Mouse (Mus musculus) CH12.LX (cell line): ENCODE measurements at regions not wholly inside any gene's neighbourhood (a gene's known extent, or its start where the extent isn't known, plus 50 kb on each side); places are given as distances from the start of the nearest gene placed in this dataset.

Experiments used
- DNase-seq: peaks from one replicate; pipeline ENCODE4 v3.0.0-alpha.2; 2013; ENCODE audit errors: extremely low read depth
- H3K27ac ChIP-seq: 2 replicates; pipeline ENCODE4 v1.5.1; 2012; ENCODE audit warnings: low read depth, mild to moderate bottlenecking, control low read depth, moderate library complexity; ENCODE audit not compliant: insufficient read depth
- H3K27me3 ChIP-seq: replicated peaks from 2 replicates; pipeline ENCODE3; 2012; ENCODE audit warnings: inconsistent platforms
- H3K36me3 ChIP-seq, 2 experiments: replicated peaks in 1 of 2; 2 replicates each; pipeline versions ENCODE3 to v1.6.1; 2012; ENCODE audit warnings: inconsistent platforms in 1 of 2, low read length in 1 of 2, mild to moderate bottlenecking in 1 of 2, mixed read lengths in 1 of 2, moderate library complexity in 1 of 2; ENCODE audit not compliant: control insufficient read depth in 1 of 2, insufficient read depth in 1 of 2
- H3K4me1 ChIP-seq, 2 experiments: 2 replicates each; pipeline ENCODE4 v1.6.1; 2012; ENCODE audit warnings: inconsistent platforms in 1 of 2, moderate library complexity in 1 of 2; ENCODE audit not compliant: insufficient read depth in 2 of 2, control insufficient read depth in 1 of 2
- H3K4me2 ChIP-seq: 2 replicates; pipeline ENCODE4 v1.6.1; 2012; ENCODE audit warnings: low read depth, mild to moderate bottlenecking, control low read depth; ENCODE audit not compliant: poor library complexity, insufficient read depth, severe bottlenecking
- H3K4me3 ChIP-seq, 3 experiments: fragments of 150-350 bp in 1 of 3; sonication (generic) in 1 of 3; replicated peaks in 1 of 3; 2 replicates each; pipeline versions ENCODE3 to v1.5.1; 2011 to 2012; ENCODE audit warnings: low read depth in 2 of 3, low read length in 2 of 3, mild to moderate bottlenecking in 2 of 3, moderate library complexity in 2 of 3, control low read depth in 1 of 3, improper control_type of control experiment in 1 of 3, inconsistent platforms in 1 of 3, mixed read lengths in 1 of 3; ENCODE audit not compliant: poor library complexity in 1 of 3
- H3K79me2 ChIP-seq: replicated peaks from 2 replicates; pipeline ENCODE4 v1.6.1; 2012; ENCODE audit warnings: mild to moderate bottlenecking, moderate library complexity; ENCODE audit not compliant: control insufficient read depth, poor library complexity, insufficient read depth, severe bottlenecking; ENCODE audit errors: extremely low read depth
- H3K9ac ChIP-seq: 2 replicates; pipeline ENCODE4 v1.6.1; 2012; ENCODE audit warnings: low read depth, mild to moderate bottlenecking, control low read depth, moderate library complexity; ENCODE audit not compliant: insufficient read depth
- H3K9me3 ChIP-seq: replicated peaks from 2 replicates; pipeline ENCODE3; 2012; ENCODE audit warnings: low read length, inconsistent platforms, mixed read lengths
- CHD1 ChIP-seq: IDR thresholded peaks from 2 replicates; pipeline ENCODE4 v1.6.1; 2012; ENCODE audit warnings: low read depth, low read length, improper control_type of control experiment, inconsistent platforms
- CTCF ChIP-seq, 2 experiments: IDR thresholded peaks in 1 of 2; conservative IDR thresholded peaks in 1 of 2; 2 replicates each; pipeline ENCODE4 v1.5.1; 2011 to 2012; ENCODE audit warnings: low read depth in 2 of 2, low read length in 2 of 2, improper control_type of control experiment in 1 of 2, inconsistent platforms in 1 of 2, mild to moderate bottlenecking in 1 of 2, moderate library complexity in 1 of 2
- ELF1 ChIP-seq: IDR thresholded peaks from 2 replicates; pipeline ENCODE4 v1.6.1; 2014; ENCODE audit warnings: low read depth, mild to moderate bottlenecking, inconsistent platforms, low read length, improper control_type of control experiment
- EP300 ChIP-seq: IDR thresholded peaks from 2 replicates; pipeline ENCODE4 v1.6.1; 2011; ENCODE audit warnings: low read length, improper control_type of control experiment
- ETS1 ChIP-seq: conservative IDR thresholded peaks from 2 replicates; pipeline ENCODE4 v1.6.1; 2012; ENCODE audit warnings: low read depth, mild to moderate bottlenecking, inconsistent platforms, low read length, improper control_type of control experiment, moderate library complexity
- GABPA ChIP-seq: IDR thresholded peaks from 2 replicates; pipeline ENCODE4 v1.6.1; 2012; ENCODE audit warnings: low read depth, low read length, improper control_type of control experiment, inconsistent platforms; ENCODE audit not compliant: insufficient replicate concordance
- JUN ChIP-seq: IDR thresholded peaks from 2 replicates; pipeline ENCODE4 v1.6.1; 2011; ENCODE audit warnings: low read depth, mild to moderate bottlenecking, low read length, improper control_type of control experiment, moderate library complexity; ENCODE audit not compliant: insufficient read depth
- JUND ChIP-seq: conservative IDR thresholded peaks from 2 replicates; pipeline ENCODE4 v1.6.1; 2011; ENCODE audit warnings: low read depth, low read length, improper control_type of control experiment
- MAX ChIP-seq: IDR thresholded peaks from 2 replicates; pipeline ENCODE4 v1.6.1; 2011; ENCODE audit warnings: low read length, improper control_type of control experiment
- MEF2A ChIP-seq: IDR thresholded peaks from 2 replicates; pipeline ENCODE4 v1.6.1; 2014; ENCODE audit warnings: low read depth, mild to moderate bottlenecking, inconsistent platforms, low read length, improper control_type of control experiment, borderline replicate concordance
- NELFE ChIP-seq: IDR thresholded peaks from 2 replicates; pipeline ENCODE4 v1.6.1; 2011; ENCODE audit warnings: low read depth, low read length, improper control_type of control experiment
- POLR2A ChIP-seq: IDR thresholded peaks from 2 replicates; pipeline ENCODE4 v1.6.1; 2011; ENCODE audit warnings: low read depth, mild to moderate bottlenecking, improper control_type of control experiment, low read length
- POLR2AphosphoS2 ChIP-seq: IDR thresholded peaks from 2 replicates; pipeline ENCODE4 v1.6.1; 2011; ENCODE audit warnings: low read depth, low read length, improper control_type of control experiment
- RAD21 ChIP-seq: IDR thresholded peaks from 2 replicates; pipeline ENCODE4 v1.6.1; 2011; ENCODE audit warnings: low read depth, mild to moderate bottlenecking, low read length, improper control_type of control experiment, moderate library complexity
- SIN3A ChIP-seq: IDR thresholded peaks from 2 replicates; pipeline ENCODE4 v1.6.1; 2012; ENCODE audit warnings: low read length, improper control_type of control experiment, inconsistent platforms
- TCF12 ChIP-seq: IDR thresholded peaks from 2 replicates; pipeline ENCODE4 v1.6.1; 2014; ENCODE audit warnings: low read depth, mild to moderate bottlenecking, inconsistent platforms, low read length, improper control_type of control experiment
- UBTF ChIP-seq: IDR thresholded peaks from 2 replicates; pipeline ENCODE4 v1.6.1; 2012; ENCODE audit warnings: low read depth, mild to moderate bottlenecking, inconsistent platforms, low read length, improper control_type of control experiment, moderate library complexity
- ZKSCAN1 ChIP-seq: IDR thresholded peaks from 2 replicates; pipeline ENCODE4 v1.6.1; 2012; ENCODE audit warnings: low read depth, inconsistent platforms, low read length, improper control_type of control experiment, borderline replicate concordance
- ZMIZ1 ChIP-seq: IDR thresholded peaks from 2 replicates; pipeline ENCODE4 v1.6.1; 2012; ENCODE audit warnings: low read depth, mild to moderate bottlenecking, inconsistent platforms, low read length, improper control_type of control experiment
- dilution Hi-C: fragments of 300-500 bp; cut with MboI; formaldehyde crosslinking; loops from 2 replicates; pipeline ENCODE4 v1.14.3; 2020; ENCODE audit warnings: low sequenced_read_pairs; ENCODE audit not compliant: extremely low pct_unique_long_range_greater_than_20kb, extremely low pct_ligation_motif_present
- in situ Hi-C: fragments of 300-500 bp; cut with MboI; formaldehyde crosslinking; loops from 3 replicates; pipeline ENCODE4 v1.14.3; 2019; ENCODE audit warnings: low sequenced_read_pairs, low pct_ligation_motif_present, low pct_unique_long_range_greater_than_20kb, mixed read lengths

- H3K4me2 ChIP-seq, result no peak overlapping the region
- in situ Hi-C loops, result no loop called here
- no peak for DNase-seq
Observed at GRCm38 (mm10) chr11:89186911-89187621, 113.4 kb downstream of the Gm525 start.

DNA sequence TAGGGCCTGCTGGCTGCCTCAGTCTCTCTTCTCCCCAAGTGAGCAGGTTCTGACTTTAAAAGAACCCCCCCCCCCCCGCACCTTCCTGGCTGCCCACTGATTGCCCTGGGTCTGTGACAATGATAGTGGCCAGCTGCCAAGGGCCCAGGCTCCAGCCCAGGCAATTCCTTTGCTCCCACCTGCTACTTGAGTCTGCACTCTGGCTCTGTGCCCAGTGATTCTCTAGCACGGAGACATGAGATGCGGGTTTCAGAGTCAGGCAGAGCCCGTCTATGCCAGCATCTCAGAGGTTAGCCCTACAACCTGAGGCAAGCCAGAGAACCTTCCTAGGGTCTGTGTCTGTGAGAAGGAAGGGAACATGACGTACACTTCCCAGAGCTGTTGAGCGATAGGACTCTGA lies 112.2 kb downstream of the Gm525 start:
- Histone ChIP-seq H3K9me3 (no peaks in the 10 kb centered on the region), H3K4me1 (peaks cover 0 to 6% of the 10 kb centered on the region in 2 experiments; a peak in 2 of 4 replicates), H3K27me3 (no peaks in the 10 kb centered on the region), H3K9ac (no peak overlapping the region), H3K4me2 (no peak overlapping the region), H3K36me3 (no peaks in the 10 kb centered on the region), H3K27ac (no peak overlapping the region), H3K4me3 (no peak overlapping the region), H3K79me2 (no peaks in the 10 kb centered on the region)
- TF ChIP-seq MAX (no peak), MEF2A (no peak), UBTF (no peak), POLR2A (no peak), ELF1 (no peak), POLR2AphosphoS2 (no peak), SIN3A (no peak)
- dilution Hi-C loops (no loop called here), in situ Hi-C loops (no loop called here)
- no peak for DNase-seq

More at GRCm38 (mm10) chr11:89186911-89187621, 113.4 kb downstream of the Gm525 start:
- no peak overlapping the region for H3K9ac ChIP-seq
- TF ChIP-seq NELFE (no peak), CTCF (conservative IDR thresholded peaks at IDR 0.05 in 1 of 2, IDR thresholded peaks at IDR 0.05 in 1 of 2; ENCODE audit: low read depth in 2 of 2, low read length in 2 of 2) (no peak), ELF1 (no peak), ZKSCAN1 (no peak)
- peaks cover 0 to 6% of the 10 kb centered on the region in 2 experiments; a peak in 2 of 4 replicates for H3K4me1 ChIP-seq
- H3K36me3 ChIP-seq, result no peaks in the 10 kb centered on the region
- dilution Hi-C loops, result no loop called here
- H3K4me3 ChIP-seq, result no peak overlapping the region
- H3K9me3 ChIP-seq, result no peaks in the 10 kb centered on the region
- no peaks in the 10 kb centered on the region for H3K79me2 ChIP-seq
- no peaks in the 10 kb centered on the region for H3K27me3 ChIP-seq
- no peak overlapping the region for H3K27ac ChIP-seq

DNA sequence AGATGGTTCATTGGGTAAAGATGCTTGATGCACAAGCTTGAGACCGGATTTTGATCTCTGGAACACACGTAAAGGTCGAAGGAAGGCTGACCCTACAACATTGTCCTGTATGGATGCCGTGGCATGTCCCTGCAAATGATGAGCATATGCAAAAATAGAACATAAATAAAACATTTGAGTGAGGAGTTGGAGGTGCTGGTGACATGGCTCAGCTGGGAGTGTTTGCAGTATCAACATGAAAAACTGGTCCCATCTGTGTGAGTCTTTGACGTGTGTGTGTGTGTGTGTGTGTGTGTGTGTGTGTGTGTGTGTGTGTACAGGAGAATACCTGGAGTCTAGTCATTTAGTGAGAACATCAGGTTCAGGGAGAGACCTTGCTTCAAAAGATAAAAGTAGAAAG lies 107.8 kb downstream of the Gm525 start:
- H3K27me3 ChIP-seq, result no peaks in the 10 kb centered on the region
- in situ Hi-C loops (no loop called here), dilution Hi-C loops (no loop called here)
- TF ChIP-seq EP300 (no peak), NELFE (no peak), RAD21 (no peak), CHD1 (no peak), GABPA (no peak), TCF12 (no peak), SIN3A (no peak), ETS1 (no peak), JUN (no peak), JUND (no peak), ZMIZ1 (no peak)
- H3K27ac ChIP-seq, result no peak overlapping the region
- no peak for DNase-seq
- no peak overlapping the region for H3K4me3 ChIP-seq
- no peak overlapping the region for H3K9ac ChIP-seq
- H3K36me3 ChIP-seq, result no peaks in the 10 kb centered on the region
- H3K4me2 ChIP-seq, result no peak overlapping the region
- no peaks in the 10 kb centered on the region for H3K9me3 ChIP-seq
- H3K79me2 ChIP-seq, result no peaks in the 10 kb centered on the region
- peaks cover 2 to 13% of the 10 kb centered on the region in 2 experiments; a peak in 2 of 4 replicates for H3K4me1 ChIP-seq
